Mouse (Mus musculus) liver, embryonic 14.5 days (tissue): ENCODE data around the gene Aimp1.

Source experiments
- CTCF ChIP-seq: IDR thresholded peaks from 2 replicates; pipeline ENCODE4 v1.5.1; 2016; ENCODE audit warnings: antibody characterized with exemption, low read depth, control low read depth
- EP300 ChIP-seq: IDR thresholded peaks from 2 replicates; pipeline ENCODE4 v1.6.1; 2016; ENCODE audit warnings: antibody characterized with exemption, low read depth

GRCm38 (mm10) chr3:132646814-132647213, 37.4 kb downstream of the Aimp1 start:
- TF ChIP-seq CTCF (no peak), EP300 (no peak)
